Mouse (Mus musculus) ES-Bruce4 (cell line): ENCODE measurements around the gene Ganab.

Experiments
- CTCF ChIP-seq: IDR thresholded peaks from one replicate; pipeline ENCODE4 v1.8.1; 2011; ENCODE audit warnings: low read depth, low read length
- POLR2A ChIP-seq: IDR thresholded peaks from one replicate; pipeline ENCODE4 v1.8.1; 2011; ENCODE audit warnings: low read length; ENCODE audit not compliant: insufficient read depth

DNA sequence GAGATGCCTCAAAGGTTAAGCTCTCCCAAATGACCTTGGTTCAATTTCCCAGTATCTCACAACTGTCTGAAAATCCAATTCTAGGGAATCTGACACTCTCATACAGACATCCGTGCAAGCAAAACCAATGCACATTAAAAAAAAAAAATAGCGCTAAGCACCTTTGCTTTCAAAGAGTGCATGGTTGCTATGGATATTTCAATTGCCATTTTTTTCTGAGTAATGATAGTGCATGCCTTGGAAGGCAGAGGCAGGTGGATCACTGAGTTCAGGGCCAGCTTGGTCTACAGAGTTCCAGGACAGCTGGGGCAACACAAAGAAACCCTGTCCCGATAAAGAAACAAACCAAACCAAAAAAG is 16.9 kb upstream of the Ganab start:
- TF ChIP-seq CTCF, result no peak
- TF ChIP-seq POLR2A, result no peak
